Mouse (Mus musculus): ENCODE results near the gene Gpr162. TPM values are rescaled to one million over a fixed set of nuclear protein-coding genes. Genes with fewer than 3 reads are reported as not detected.

The Gpr162 gene
- polyA plus RNA-seq, 1 experiment from 2014 or later = 2.7 TPM

GRCm38 (mm10) chr6:124828868-124829798 is 34.6 kb downstream of the Gpr162 start, which contains the start of the genes Usp5 and Cdca3:
Usp5 (minus strand) TSS chr6:124829484.
Cdca3 (plus strand) TSS chr6:124829547.
- peak; percentile 95 for ATAC-seq (replicated peaks; ENCODE audit: low FRiP score)

DNA sequence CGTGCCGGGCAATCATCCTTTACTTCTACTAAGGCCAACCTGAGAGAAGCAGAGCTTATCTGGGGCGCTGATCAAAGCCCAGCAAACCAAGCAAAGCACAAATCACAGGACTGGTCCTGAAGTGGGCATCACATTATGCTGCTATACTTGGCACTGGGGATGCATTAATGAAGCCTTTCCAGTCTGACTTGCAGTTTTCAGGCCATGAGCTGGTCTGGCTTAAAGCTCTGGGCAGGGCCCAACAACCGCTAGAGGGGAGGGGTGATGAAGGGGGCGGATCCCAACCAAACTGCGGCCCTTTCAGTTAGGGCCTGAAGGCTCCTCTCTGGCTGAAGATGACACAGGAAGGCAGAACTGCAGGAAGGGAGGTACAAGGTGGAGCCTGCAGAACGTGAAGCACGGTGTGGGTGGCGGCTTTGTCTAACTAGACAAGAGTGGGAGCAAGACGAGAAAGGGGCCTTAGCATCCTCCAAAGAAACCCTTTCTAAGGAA is 35.6 kb downstream of the Gpr162 start:
- peak overlapping the region; percentile 96 for H3K4me2 ChIP-seq (ENCODE audit: low read depth, low read length, severe bottlenecking)
- H3K9me3 ChIP-seq (ENCODE audit: control insufficient read depth, low read length) = no peaks in the 10 kb centered on the region
- 0 out of 2 replicates have a peak overlapping the region, but pooled peaks have one; percentile 25 for H3K27ac ChIP-seq (ENCODE audit: low read depth, low read length)
- no peaks in the 10 kb centered on the region for H3K27me3 ChIP-seq (ENCODE audit: control insufficient read depth, insufficient read depth, low read length)
- peak; percentile 66 for DNase-seq (ENCODE audit: low spot score)
- H3K36me3 ChIP-seq (ENCODE audit: control insufficient read depth, insufficient read depth, low read length) = peaks cover 13% of the 10 kb centered on the region
- H3K9ac ChIP-seq (ENCODE audit: low read length) = peak overlapping the region; percentile 66
- WGBS = 25% methylated on average over 10 of the region's 10 CpGs
- ATAC-seq (replicated peaks; ENCODE audit: low FRiP score) = no peak
- H3K4me3 ChIP-seq (ENCODE audit: low read depth, low read length) = peak overlapping the region; percentile 82
- peaks cover 11% of the 10 kb centered on the region; the same call in 1 of the 2 replicates for H3K4me1 ChIP-seq (replicated peaks; ENCODE audit: control insufficient read depth, insufficient read depth, low read length)

More at GRCm38 (mm10) chr6:124828868-124829798, 34.6 kb downstream of the Gpr162 start, which contains the start of the genes Usp5 and Cdca3:
- peak within 1 kb of the TSS; percentile 96 for H3K4me2 ChIP-seq (ENCODE audit: low read depth, low read length, severe bottlenecking)
- no peaks in the 10 kb centered on the region for H3K27me3 ChIP-seq (ENCODE audit: control insufficient read depth, insufficient read depth, low read length)
- peak within 1 kb of the TSS; percentile 90 for H3K27ac ChIP-seq (ENCODE audit: low read depth, low read length)
- DNase-seq (ENCODE audit: low spot score) = peak; percentile 99
- H3K4me1 ChIP-seq (replicated peaks; ENCODE audit: control insufficient read depth, insufficient read depth, low read length) = peaks cover 12% of the 10 kb centered on the region; the same call in 1 of the 2 replicates
- peak within 1 kb of the TSS; percentile 82 for H3K4me3 ChIP-seq (ENCODE audit: low read depth, low read length)
- H3K36me3 ChIP-seq (ENCODE audit: control insufficient read depth, insufficient read depth, low read length) = peaks cover 7% of the 10 kb centered on the region; the same call in 1 of the 2 replicates
- H3K9ac ChIP-seq (ENCODE audit: low read length) = peak within 1 kb of the TSS; percentile 88
- under 1% methylated on average over 55 of the region's 55 CpGs for WGBS
- no peaks in the 10 kb centered on the region for H3K9me3 ChIP-seq (ENCODE audit: control insufficient read depth, low read length)

GRCm38 (mm10) chr6:124822049-124822448 is 41.7 kb downstream of the Gpr162 start:
- WGBS = 95% methylated on average over 4 of the region's 4 CpGs
- Histone ChIP-seq H3K36me3 (ENCODE audit: control insufficient read depth, insufficient read depth, low read length) (peaks cover 41% of the 10 kb centered on the region), H3K4me2 (ENCODE audit: low read depth, low read length, severe bottlenecking) (no peak overlapping the region), H3K9me3 (ENCODE audit: control insufficient read depth, low read length) (no peaks in the 10 kb centered on the region), H3K4me3 (ENCODE audit: low read depth, low read length) (no peak overlapping the region), H3K27me3 (ENCODE audit: control insufficient read depth, insufficient read depth, low read length) (no peaks in the 10 kb centered on the region), H3K9ac (ENCODE audit: low read length) (no peak overlapping the region), H3K4me1 (replicated peaks; ENCODE audit: control insufficient read depth, insufficient read depth, low read length) (no peaks in the 10 kb centered on the region), H3K27ac (ENCODE audit: low read depth, low read length) (no peak overlapping the region)
- ATAC-seq (replicated peaks; ENCODE audit: low FRiP score) (no peak), DNase-seq (ENCODE audit: low spot score) (no peak)

DNA sequence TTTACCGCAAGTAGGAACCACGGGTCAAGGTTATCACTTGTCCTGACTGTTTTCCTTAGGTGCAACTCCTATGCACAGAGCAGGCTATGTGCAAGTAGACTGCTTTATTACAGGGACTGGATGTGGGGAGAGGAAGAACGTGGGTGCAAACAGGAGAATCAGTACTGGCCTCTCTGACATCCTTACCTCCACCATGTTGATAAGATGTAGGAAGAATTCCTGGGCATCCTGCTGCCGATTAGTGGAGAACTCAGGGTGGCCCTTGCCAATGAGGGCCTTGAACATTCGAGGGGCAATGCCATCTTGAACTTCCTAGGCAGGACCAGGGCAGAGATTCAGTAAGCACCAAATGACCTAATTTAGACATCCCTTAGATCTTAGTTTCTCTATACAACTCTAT is 42.9 kb downstream of the Gpr162 start:
- Histone ChIP-seq H3K9me3 (ENCODE audit: control insufficient read depth, low read length) (no peaks in the 10 kb centered on the region), H3K36me3 (ENCODE audit: control insufficient read depth, insufficient read depth, low read length) (peaks cover 41% of the 10 kb centered on the region), H3K4me2 (ENCODE audit: low read depth, low read length, severe bottlenecking) (no peak overlapping the region), H3K9ac (ENCODE audit: low read length) (no peak overlapping the region), H3K27ac (ENCODE audit: low read depth, low read length) (no peak overlapping the region), H3K4me3 (ENCODE audit: low read depth, low read length) (no peak overlapping the region), H3K27me3 (ENCODE audit: control insufficient read depth, insufficient read depth, low read length) (no peaks in the 10 kb centered on the region), H3K4me1 (replicated peaks; ENCODE audit: control insufficient read depth, insufficient read depth, low read length) (no peaks in the 10 kb centered on the region)
- ATAC-seq (replicated peaks; ENCODE audit: low FRiP score) (no peak), DNase-seq (ENCODE audit: low spot score) (no peak)
- 94% methylated on average over 5 of the region's 5 CpGs for WGBS

DNA sequence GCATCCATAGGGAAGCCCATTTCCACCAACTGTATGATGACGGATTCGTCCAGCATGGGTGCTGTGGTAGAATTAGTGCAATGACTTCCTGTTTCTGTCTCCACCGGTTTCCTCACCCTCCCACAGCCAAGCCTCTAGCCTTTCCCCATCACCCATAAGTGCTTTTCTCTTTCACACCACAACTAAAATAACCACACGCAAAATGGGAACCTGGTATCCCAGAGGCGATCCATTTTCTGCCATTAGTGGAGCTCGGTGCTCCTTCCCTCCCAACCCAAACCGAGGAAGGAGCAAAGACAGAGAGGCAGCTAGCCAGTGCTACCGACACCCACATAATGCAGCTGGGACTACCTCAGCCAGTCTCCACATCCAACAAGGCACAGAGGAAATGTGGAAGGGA is 45.8 kb downstream of the Gpr162 start:
- Histone ChIP-seq H3K9me3 (ENCODE audit: control insufficient read depth, low read length) (no peaks in the 10 kb centered on the region), H3K4me1 (replicated peaks; ENCODE audit: control insufficient read depth, insufficient read depth, low read length) (peaks cover 4% of the 10 kb centered on the region; the same call in 1 of the 2 replicates), H3K4me3 (ENCODE audit: low read depth, low read length) (no peak overlapping the region), H3K4me2 (ENCODE audit: low read depth, low read length, severe bottlenecking) (no peak overlapping the region), H3K27ac (ENCODE audit: low read depth, low read length) (no peak overlapping the region), H3K27me3 (ENCODE audit: control insufficient read depth, insufficient read depth, low read length) (no peaks in the 10 kb centered on the region), H3K36me3 (ENCODE audit: control insufficient read depth, insufficient read depth, low read length) (peaks cover 28% of the 10 kb centered on the region), H3K9ac (ENCODE audit: low read length) (no peak overlapping the region)
- WGBS = 93% methylated on average over 8 of the region's 8 CpGs
- DNase-seq (ENCODE audit: low spot score) (no peak), ATAC-seq (replicated peaks; ENCODE audit: low FRiP score) (no peak)

DNA sequence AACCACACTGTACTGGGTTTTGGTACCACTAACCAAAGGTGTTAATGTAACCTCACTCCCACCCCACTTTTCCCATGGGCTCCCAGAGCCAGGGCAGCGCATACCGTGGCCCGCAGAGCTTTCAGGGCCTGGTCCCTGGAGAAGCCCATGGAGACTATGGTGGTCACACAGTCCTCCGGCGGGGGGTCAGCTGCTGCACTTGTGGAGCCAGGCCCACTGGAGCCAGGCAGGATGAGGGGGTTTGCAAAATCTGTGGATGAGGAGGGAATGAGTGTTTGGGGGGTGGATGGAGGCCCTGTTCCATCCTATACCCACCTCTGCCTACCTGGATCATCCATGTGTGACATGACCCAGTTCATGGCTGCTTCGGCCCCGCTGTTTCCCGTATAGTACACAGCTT is 46.2 kb downstream of the Gpr162 start:
- peaks cover 6% of the 10 kb centered on the region; the same call in 1 of the 2 replicates for H3K4me1 ChIP-seq (replicated peaks; ENCODE audit: control insufficient read depth, insufficient read depth, low read length)
- peaks cover 28% of the 10 kb centered on the region; the same call in 1 of the 2 replicates for H3K36me3 ChIP-seq (ENCODE audit: control insufficient read depth, insufficient read depth, low read length)
- H3K9ac ChIP-seq (ENCODE audit: low read length) = no peak overlapping the region
- H3K4me3 ChIP-seq (ENCODE audit: low read depth, low read length) = no peak overlapping the region
- no peaks in the 10 kb centered on the region for H3K27me3 ChIP-seq (ENCODE audit: control insufficient read depth, insufficient read depth, low read length)
- WGBS = 98% methylated on average over 8 of the region's 8 CpGs
- ATAC-seq (replicated peaks; ENCODE audit: low FRiP score) = no peak
- no peak overlapping the region for H3K27ac ChIP-seq (ENCODE audit: low read depth, low read length)
- no peak overlapping the region for H3K4me2 ChIP-seq (ENCODE audit: low read depth, low read length, severe bottlenecking)
- DNase-seq (ENCODE audit: low spot score) = no peak
- H3K9me3 ChIP-seq (ENCODE audit: control insufficient read depth, low read length) = no peaks in the 10 kb centered on the region

GRCm38 (mm10) chr6:124817125-124817524 is 46.7 kb downstream of the Gpr162 start:
- no peaks in the 10 kb centered on the region for H3K27me3 ChIP-seq (ENCODE audit: control insufficient read depth, insufficient read depth, low read length)
- no peaks in the 10 kb centered on the region for H3K9me3 ChIP-seq (ENCODE audit: control insufficient read depth, low read length)
- no peak overlapping the region for H3K4me2 ChIP-seq (ENCODE audit: low read depth, low read length, severe bottlenecking)
- 96% methylated on average over 11 of the region's 11 CpGs for WGBS
- no peak overlapping the region for H3K4me3 ChIP-seq (ENCODE audit: low read depth, low read length)
- peaks cover 10% of the 10 kb centered on the region; the same call in 1 of the 2 replicates for H3K4me1 ChIP-seq (replicated peaks; ENCODE audit: control insufficient read depth, insufficient read depth, low read length)
- no peak overlapping the region for H3K27ac ChIP-seq (ENCODE audit: low read depth, low read length)
- H3K9ac ChIP-seq (ENCODE audit: low read length) = no peak overlapping the region
- peaks cover 29% of the 10 kb centered on the region; the same call in 1 of the 2 replicates for H3K36me3 ChIP-seq (ENCODE audit: control insufficient read depth, insufficient read depth, low read length)
- ATAC-seq (replicated peaks; ENCODE audit: low FRiP score) (no peak), DNase-seq (ENCODE audit: low spot score) (no peak)

- Histone ChIP-seq H3K27ac (ENCODE audit: low read depth, low read length) (no peak overlapping the region), H3K9me3 (ENCODE audit: control insufficient read depth, low read length) (no peaks in the 10 kb centered on the region), H3K36me3 (ENCODE audit: control insufficient read depth, insufficient read depth, low read length) (peaks cover 29% of the 10 kb centered on the region; the same call in 1 of the 2 replicates), H3K4me3 (ENCODE audit: low read depth, low read length) (no peak overlapping the region), H3K4me2 (ENCODE audit: low read depth, low read length, severe bottlenecking) (no peak overlapping the region), H3K4me1 (replicated peaks; ENCODE audit: control insufficient read depth, insufficient read depth, low read length) (peaks cover 10% of the 10 kb centered on the region; the same call in 1 of the 2 replicates), H3K9ac (ENCODE audit: low read length) (no peak overlapping the region), H3K27me3 (ENCODE audit: control insufficient read depth, insufficient read depth, low read length) (no peaks in the 10 kb centered on the region)
- 94% methylated on average over 4 of the region's 4 CpGs for WGBS
- ATAC-seq (replicated peaks; ENCODE audit: low FRiP score) (no peak), DNase-seq (ENCODE audit: low spot score) (no peak)
These were observed 47.2 kb downstream of the Gpr162 start for GRCm38 (mm10) chr6:124816611-124817010.

Measured in forebrain, embryonic 11.5 days (tissue).